Mouse (Mus musculus) embryonic facial prominence, embryonic 12.5 days (tissue): Measurements from ENCODE around the gene Gm14137. TPM values are rescaled to one million over a fixed set of nuclear protein-coding genes. Genes with fewer than 3 reads are reported as not detected.

ENCODE experiments used
- ATAC-seq: fragments of 200-750 bp; cut with Nextera tagmentation; 2 replicates; pipeline ENCODE4 v1.8.0; 2017; ENCODE audit not compliant: insufficient number of reproducible peaks, insufficient read depth, low FRiP score, low TSS enrichment
- H3K27ac ChIP-seq: fragments of 300-500 bp; sonication (generic); 2 replicates; pipeline ENCODE4 v1.5.1; 2016; ENCODE audit warnings: mild to moderate bottlenecking
- H3K27me3 ChIP-seq: fragments of 300-500 bp; sonication (generic); 2 replicates; pipeline ENCODE4 v1.6.1; 2016; ENCODE audit warnings: mild to moderate bottlenecking, moderate library complexity
- H3K36me3 ChIP-seq: fragments of 300-500 bp; sonication (generic); 2 replicates; pipeline ENCODE4 v1.6.1; 2016; ENCODE audit warnings: mild to moderate bottlenecking
- H3K4me1 ChIP-seq: fragments of 300-500 bp; sonication (generic); 2 replicates; pipeline ENCODE4 v1.6.1; 2016
- H3K4me2 ChIP-seq: fragments of 300-500 bp; sonication (generic); replicated peaks from 2 replicates; pipeline ENCODE4 v1.6.1; 2016; ENCODE audit warnings: mild to moderate bottlenecking, moderate library complexity
- H3K4me3 ChIP-seq: fragments of 300-500 bp; sonication (generic); 2 replicates; pipeline ENCODE4 v1.5.1; 2016; ENCODE audit warnings: mild to moderate bottlenecking
- H3K9ac ChIP-seq: fragments of 300-500 bp; sonication (generic); 2 replicates; pipeline ENCODE4 v1.6.1; 2016; ENCODE audit warnings: mild to moderate bottlenecking, moderate library complexity
- H3K9me3 ChIP-seq: fragments of 300-500 bp; sonication (generic); 2 replicates; pipeline ENCODE4 v1.6.1; 2016; ENCODE audit warnings: mild to moderate bottlenecking, moderate library complexity
- WGBS: fragments of 180-500 bp; shearing (Covaris S2); methylation state at CpG from one replicate; pipeline ENCODE4 v1.1.7; 2016; 5-methylcytosine and 5-hydroxymethylcytosine counted together
- polyA plus RNA-seq: library from polyadenylated mRNA; unstranded; fragments of >200 nt; fragmentation: Nextera tagmentation; extraction: Ambion mirVana; gene quantifications from 2 replicates; pipeline ENCODE4 v1.2.1, GENCODE M21; 2016

Gm14137 gene
- polyA plus RNA-seq, 1 experiment from 2014 or later = 0.70 TPM

DNA sequence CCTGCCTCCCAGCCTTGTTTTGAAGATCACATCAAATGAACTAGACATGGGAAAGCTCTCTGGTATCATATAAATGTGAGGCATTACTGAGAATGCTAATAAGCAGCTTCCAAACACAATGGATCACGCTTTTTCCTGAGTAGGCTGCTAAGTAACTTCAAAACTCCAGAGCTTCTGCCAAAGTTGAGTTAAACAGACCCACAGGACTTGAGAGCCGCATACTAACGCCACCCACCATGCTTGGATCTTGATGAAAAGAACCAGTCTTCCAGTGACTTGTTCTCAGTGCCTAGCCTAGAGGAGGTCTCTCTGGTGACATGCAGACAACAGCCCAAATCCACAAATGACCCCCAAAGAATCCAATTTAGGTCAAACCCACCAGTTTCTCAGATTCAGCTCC lies 24.6 kb downstream of the Gm14137 start:
- Histone ChIP-seq H3K9ac (no peak overlapping the region), H3K4me1 (peaks cover 14% of the 10 kb centered on the region), H3K36me3 (no peaks in the 10 kb centered on the region), H3K9me3 (no peaks in the 10 kb centered on the region), H3K27ac (no peak overlapping the region), H3K27me3 (no peaks in the 10 kb centered on the region), H3K4me2 (no peak overlapping the region), H3K4me3 (no peak overlapping the region)
- 67% methylated on average over 3 of the region's 3 CpGs for WGBS
- no peak for ATAC-seq

GRCm38 (mm10) chr2:119202914-119203453 lies 28.7 kb downstream of the Gm14137 start:
- H3K9ac ChIP-seq = no peak overlapping the region
- no peaks in the 10 kb centered on the region for H3K9me3 ChIP-seq
- no peak overlapping the region for H3K4me3 ChIP-seq
- H3K36me3 ChIP-seq = no peaks in the 10 kb centered on the region
- H3K27me3 ChIP-seq = no peaks in the 10 kb centered on the region
- no peak for ATAC-seq
- H3K27ac ChIP-seq = 0 out of 2 replicates have a peak overlapping the region, but pooled peaks have one; percentile 13
- H3K4me1 ChIP-seq = peaks cover 7% of the 10 kb centered on the region; the same call in 1 of the 2 replicates
- H3K4me2 ChIP-seq = no peak overlapping the region
- WGBS = 67% methylated on average over 5 of the region's 5 CpGs

GRCm38 (mm10) chr2:119203871-119204460 lies 29.7 kb downstream of the Gm14137 start:
- Histone ChIP-seq H3K4me3 (no peak overlapping the region), H3K9ac (no peak overlapping the region), H3K36me3 (no peaks in the 10 kb centered on the region), H3K27ac (no peak overlapping the region), H3K27me3 (no peaks in the 10 kb centered on the region), H3K4me1 (peaks cover 2% of the 10 kb centered on the region; the same call in 1 of the 2 replicates), H3K4me2 (no peak overlapping the region), H3K9me3 (no peaks in the 10 kb centered on the region)
- WGBS = 85% methylated on average over 4 of the region's 4 CpGs
- ATAC-seq = no peak

GRCm38 (mm10) chr2:119207961-119208343 lies 33.6 kb downstream of the Gm14137 start:
- Histone ChIP-seq H3K4me3 (peak overlapping the region; percentile 71), H3K4me1 (peaks cover 7% of the 10 kb centered on the region; the same call in 1 of the 2 replicates), H3K4me2 (peak overlapping the region; percentile 58), H3K9ac (peak overlapping the region; percentile 77), H3K36me3 (peaks cover 25% of the 10 kb centered on the region), H3K9me3 (no peaks in the 10 kb centered on the region), H3K27me3 (no peaks in the 10 kb centered on the region), H3K27ac (peak overlapping the region; percentile 91)
- WGBS = 20% methylated on average over 6 of the region's 6 CpGs
- no peak for ATAC-seq

DNA sequence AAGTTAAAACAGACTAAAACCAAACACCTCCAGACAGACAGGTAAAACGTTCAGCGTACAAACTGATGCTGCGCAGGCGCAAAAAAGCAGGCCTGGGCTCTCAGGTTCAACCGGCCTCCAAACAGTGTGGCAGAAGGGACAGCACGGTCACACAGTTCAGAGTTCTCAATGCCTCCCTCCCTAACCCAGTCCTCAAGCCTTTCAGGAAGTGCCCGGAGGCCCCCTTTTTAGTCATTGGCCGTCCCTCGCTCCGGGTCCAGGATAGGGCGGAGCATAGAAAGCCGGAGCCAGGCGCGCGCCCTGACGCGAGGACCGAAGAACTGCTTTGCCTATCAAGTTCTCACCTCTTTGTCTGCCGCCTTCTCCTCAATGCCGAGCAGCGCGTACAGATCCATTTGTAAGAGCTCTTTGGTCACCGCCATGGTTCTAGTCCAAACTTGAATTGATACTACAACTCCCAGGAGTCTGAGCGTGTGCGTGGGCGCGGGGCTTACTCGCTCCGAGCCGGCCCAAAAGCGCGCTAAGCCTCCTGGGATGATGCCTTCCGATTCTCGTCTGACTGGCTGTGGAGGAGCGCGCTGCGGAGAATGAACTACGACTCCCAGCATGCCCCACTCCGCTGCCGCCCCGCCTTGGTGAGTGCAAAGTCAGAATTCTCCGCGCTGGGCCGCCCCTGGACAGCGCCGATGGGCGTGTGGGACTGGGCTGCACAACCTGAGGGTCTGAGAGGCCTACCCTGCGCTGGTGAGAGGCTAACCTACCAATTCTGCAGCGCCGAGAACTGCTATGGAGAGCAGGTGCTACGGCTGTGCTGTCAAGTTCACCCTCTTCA lies 34.3 kb downstream of the Gm14137 start, which contains the start of the genes Zfyve19 and Dnajc17:
TSS of gene Zfyve19 (plus strand) at position 274 of the 832 bp plus-strand sequence.
TSS of gene Dnajc17 (minus strand) at position 452 of the 832 bp plus-strand sequence.
- ATAC-seq = peak; percentile 98
- Histone ChIP-seq H3K27me3 (no peaks in the 10 kb centered on the region), H3K4me1 (peaks cover 7% of the 10 kb centered on the region; the same call in 1 of the 2 replicates), H3K4me3 (peak within 1 kb of the TSS; percentile 71), H3K36me3 (peaks cover 29% of the 10 kb centered on the region), H3K9ac (peak within 1 kb of the TSS; percentile 77), H3K27ac (peak within 1 kb of the TSS; percentile 91), H3K9me3 (no peaks in the 10 kb centered on the region), H3K4me2 (peak within 1 kb of the TSS; percentile 67)
- under 1% methylated on average over 51 of the region's 51 CpGs for WGBS

DNA sequence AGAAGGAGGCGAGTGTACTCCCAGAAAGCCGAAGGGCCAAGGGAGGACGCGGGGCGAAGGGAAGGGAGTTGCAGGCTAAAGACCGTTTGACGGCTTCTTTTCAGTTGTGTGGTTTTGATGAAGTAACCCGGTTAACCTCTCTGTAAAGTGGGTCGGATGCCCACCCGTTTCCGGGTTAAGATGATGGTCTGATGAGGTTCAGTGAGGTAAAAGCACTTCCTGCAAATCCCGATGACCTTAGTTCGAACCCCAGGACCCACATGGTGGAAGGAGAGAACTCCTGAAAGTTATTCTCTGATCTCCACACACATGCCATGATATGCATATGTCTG lies 34.8 kb downstream of the Gm14137 start:
- H3K27me3 ChIP-seq = no peaks in the 10 kb centered on the region
- no peak; the same call in 1 of the 2 replicates for ATAC-seq
- peak overlapping the region; percentile 67 for H3K4me2 ChIP-seq
- H3K27ac ChIP-seq = peak overlapping the region; percentile 91; the same call in 1 of the 2 replicates
- WGBS = 1% methylated on average over 13 of the region's 13 CpGs
- H3K36me3 ChIP-seq = peaks cover 29% of the 10 kb centered on the region
- H3K9me3 ChIP-seq = no peaks in the 10 kb centered on the region
- H3K9ac ChIP-seq = peak overlapping the region; percentile 77
- peaks cover 7% of the 10 kb centered on the region; the same call in 1 of the 2 replicates for H3K4me1 ChIP-seq
- H3K4me3 ChIP-seq = peak overlapping the region; percentile 71

Other genes with a start within 250 kb of the Gm14137 start
- gene Chst14, start 248.0 kb upstream of the Gm14137 start, polyA plus RNA-seq = 48.1 and 51.0 TPM in 2 replicates
- gene Ccdc32, start 145.1 kb upstream of the Gm14137 start, polyA plus RNA-seq = 22.6 and 23.3 TPM in 2 replicates
- 4.6 and 6.0 TPM in 2 replicates for gene Rpusd2, start 139.7 kb upstream of the Gm14137 start, polyA plus RNA-seq
- gene Knl1, start 127.4 kb upstream of the Gm14137 start, polyA plus RNA-seq = 54.3 and 55.0 TPM in 2 replicates
- gene Rad51, start 61.7 kb upstream of the Gm14137 start, polyA plus RNA-seq = 53.3 and 57.7 TPM in 2 replicates
- gene Rmdn3, start 17.5 kb upstream of the Gm14137 start, polyA plus RNA-seq = 41.9 and 42.3 TPM in 2 replicates
- gene Gchfr, start 6.7 kb upstream of the Gm14137 start, polyA plus RNA-seq = 4.7 and 5.2 TPM in 2 replicates
- gene Zfyve19, start 34.1 kb downstream of the Gm14137 start, polyA plus RNA-seq = 57.0 and 58.2 TPM in 2 replicates
- gene Dnajc17, start 34.3 kb downstream of the Gm14137 start, polyA plus RNA-seq = 26.5 and 27.5 TPM in 2 replicates
- 0.28 TPM in 1 of 2 replicates, not detected in the other for gene Ppp1r14d, start 55.4 kb downstream of the Gm14137 start, polyA plus RNA-seq
- gene Spint1, start 62.9 kb downstream of the Gm14137 start, polyA plus RNA-seq = 8.8 and 10.6 TPM in 2 replicates
- 5.7 and 6.9 TPM in 2 replicates for gene Rhov, start 96.8 kb downstream of the Gm14137 start, polyA plus RNA-seq
- gene Vps18, start 114.2 kb downstream of the Gm14137 start, polyA plus RNA-seq = 23.8 and 23.9 TPM in 2 replicates
- 5.1 and 5.7 TPM in 2 replicates for gene Dll4, start 151.3 kb downstream of the Gm14137 start, polyA plus RNA-seq
- 0.79 and 1.0 TPM in 2 replicates for gene Chac1, start 176.7 kb downstream of the Gm14137 start, polyA plus RNA-seq